Mouse (Mus musculus): ENCODE data around the gene Gna12.

The Gna12 gene

DNA sequence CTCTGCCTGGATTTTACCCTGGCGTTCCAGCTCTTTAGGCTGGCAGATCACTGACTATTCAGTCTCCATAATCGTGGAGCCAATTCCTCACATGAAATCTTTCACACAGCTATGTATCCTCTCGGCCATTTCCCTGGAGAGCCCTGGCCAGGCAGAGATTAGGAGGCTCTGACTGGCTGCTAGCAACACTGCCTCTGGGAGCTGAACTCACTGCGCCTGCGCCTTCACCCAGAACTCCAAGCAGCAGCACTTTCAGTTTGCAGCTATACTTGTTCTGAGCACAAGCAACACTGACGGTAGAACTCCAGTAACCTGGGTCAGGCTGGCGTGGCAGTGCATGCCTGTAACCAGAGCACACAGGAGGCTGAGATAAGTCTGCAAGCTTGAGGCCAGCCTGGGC is 32.1 kb downstream of the Gna12 start:
- DNase-seq (ENCODE audit: low spot score in 2 of 2): no peak

- no peak for DNase-seq (ENCODE audit: low spot score in 2 of 2)
Measured at GRCm38 (mm10) chr5:140796051-140796450, 34.2 kb downstream of the Gna12 start.

- no peak for DNase-seq (ENCODE audit: low spot score in 2 of 2)
Measured at GRCm38 (mm10) chr5:140795176-140795575, 35.1 kb downstream of the Gna12 start.

DNA sequence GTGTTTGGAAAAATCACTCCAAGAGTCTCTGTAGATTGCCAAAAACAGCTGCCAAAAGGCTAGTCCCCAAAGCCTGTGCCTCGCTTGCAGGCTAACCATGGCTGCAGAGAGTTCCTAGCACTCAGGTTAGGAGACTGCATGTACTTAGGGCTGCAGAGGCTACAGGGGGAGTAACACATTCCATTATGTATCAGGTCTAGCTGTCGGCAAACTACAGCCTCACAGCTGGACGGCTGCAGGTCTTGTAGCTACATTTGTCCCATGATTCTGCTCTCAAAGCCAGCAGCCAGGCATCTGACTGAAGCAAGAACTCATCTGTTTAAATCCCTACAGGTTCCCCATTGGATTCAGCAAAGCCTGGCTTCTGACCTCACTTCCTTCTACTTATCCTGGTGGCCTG is 35.5 kb downstream of the Gna12 start:
- DNase-seq (ENCODE audit: low spot score in 2 of 2): no peak

DNA sequence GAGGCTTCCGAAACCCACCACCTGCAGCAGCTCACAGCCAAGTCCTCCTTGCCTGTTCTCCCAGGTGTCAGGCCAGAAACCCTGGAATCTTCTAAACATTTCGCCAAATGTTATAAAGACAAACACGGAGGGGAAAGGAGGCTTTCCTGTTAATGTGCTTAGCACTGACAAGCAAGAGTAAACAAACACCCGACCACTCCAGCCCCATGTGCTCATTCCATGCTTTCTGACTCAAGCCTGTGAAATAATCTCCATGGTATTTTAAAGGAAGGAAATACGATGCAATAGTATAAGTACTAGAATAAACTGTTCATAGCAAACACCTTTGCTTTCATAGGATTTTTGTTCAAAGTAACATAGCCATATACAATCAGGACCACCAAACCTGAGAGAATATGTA is 38.0 kb downstream of the Gna12 start:
- DNase-seq (ENCODE audit: low spot score in 2 of 2): no peak

- peak; percentile 47 to 71 for DNase-seq (ENCODE audit: low spot score in 2 of 2)
Measured at GRCm38 (mm10) chr5:140790937-140791877, 39.0 kb downstream of the Gna12 start.

DNA sequence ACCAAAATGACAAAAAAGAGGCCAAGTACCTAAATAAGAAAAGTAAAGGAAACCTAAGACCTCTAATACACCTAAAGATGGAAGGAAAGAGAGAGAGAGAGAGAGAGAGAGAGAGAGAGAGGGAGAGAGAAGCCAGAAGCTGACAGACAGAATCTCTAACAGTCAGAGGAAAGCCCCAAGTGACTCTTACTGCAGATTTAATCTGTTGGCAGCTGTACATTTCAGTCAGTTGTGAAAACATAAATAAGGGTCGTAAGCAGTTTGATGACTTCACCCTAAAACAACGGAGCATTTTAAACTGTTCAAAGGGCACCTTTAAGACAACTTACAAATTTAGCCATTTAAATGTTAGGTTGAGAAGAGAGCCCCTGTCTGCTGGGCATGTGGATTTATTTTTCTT is 39.8 kb downstream of the Gna12 start:
- DNase-seq (ENCODE audit: low spot score in 2 of 2): no peak

DNA sequence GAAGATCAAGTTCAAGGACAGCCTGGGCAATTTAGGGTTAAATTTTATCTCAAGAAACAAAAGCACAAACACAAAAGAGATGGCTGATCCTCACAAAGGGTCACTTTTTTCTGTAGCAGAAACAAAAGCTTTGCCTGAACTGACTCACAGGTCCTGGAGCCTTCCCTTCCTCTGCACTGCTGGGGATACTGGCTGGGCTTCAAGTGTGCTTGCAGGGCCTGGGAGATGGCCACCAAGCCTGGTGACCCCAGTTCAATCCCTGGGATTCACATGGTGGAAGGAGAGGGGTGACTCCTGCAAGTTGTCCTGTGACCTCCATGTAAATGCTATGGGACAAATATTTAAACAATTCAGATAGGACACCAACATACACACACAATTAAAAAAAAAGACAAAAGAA is 40.7 kb downstream of the Gna12 start:
- DNase-seq (ENCODE audit: low spot score in 2 of 2): no peak

- no peak for DNase-seq (ENCODE audit: low spot score in 2 of 2)
Measured at GRCm38 (mm10) chr5:140785240-140785872, 44.9 kb downstream of the Gna12 start.

DNA sequence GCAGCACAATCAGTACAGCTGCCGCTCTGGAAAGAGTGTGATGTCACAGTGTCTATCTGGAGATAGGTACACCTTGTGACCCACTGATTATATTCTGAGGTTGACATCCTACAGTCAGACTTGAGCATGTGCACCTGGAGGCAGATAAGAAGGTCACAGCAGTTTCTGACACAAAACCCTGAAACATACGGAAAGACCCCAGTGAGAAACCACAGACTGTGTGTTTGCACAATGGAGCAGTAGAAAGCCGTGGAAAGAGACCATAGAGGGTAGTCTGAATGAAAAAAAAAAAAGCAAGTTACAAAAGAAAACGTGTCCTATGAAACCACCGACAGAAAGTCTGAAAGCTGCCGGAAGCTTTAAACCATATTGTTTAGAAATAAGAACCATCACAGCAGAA is 45.9 kb downstream of the Gna12 start:
- no peak for DNase-seq (ENCODE audit: low spot score in 2 of 2)

GRCm38 (mm10) chr5:140783577-140783976 is 46.7 kb downstream of the Gna12 start:
- DNase-seq (ENCODE audit: low spot score in 2 of 2): no peak

DNA sequence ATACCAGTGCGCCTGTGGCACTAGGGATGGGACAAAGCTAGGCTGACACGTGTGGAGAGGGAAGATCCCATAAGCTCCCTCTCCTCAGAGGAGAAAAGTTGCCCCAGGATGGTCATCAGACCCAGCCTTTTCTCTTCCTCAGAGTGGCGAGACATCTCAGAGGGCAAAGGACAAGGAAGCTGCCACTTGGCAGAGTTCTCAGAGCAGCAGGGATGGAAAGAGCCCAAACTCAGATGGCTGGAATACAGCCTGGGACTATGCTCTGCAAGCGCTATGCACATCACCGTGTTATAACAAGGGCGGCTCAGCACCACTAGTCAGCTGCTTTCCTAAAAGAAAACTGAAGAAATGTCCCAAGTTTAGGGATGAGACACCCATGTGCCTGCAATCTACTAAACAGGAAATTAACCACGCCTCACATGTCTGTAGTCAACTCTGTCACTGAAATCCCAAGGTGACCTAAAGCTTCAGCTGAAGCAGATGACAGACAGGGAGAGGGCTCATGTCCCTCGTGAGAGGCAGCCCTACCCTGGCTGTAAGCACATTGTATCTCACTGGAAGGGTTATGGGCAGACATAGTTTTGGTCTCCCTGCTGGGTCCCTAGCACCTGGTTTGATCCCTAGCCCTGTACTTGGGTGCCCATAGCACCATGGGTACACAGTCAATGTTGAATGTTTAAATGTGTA is 48.2 kb downstream of the Gna12 start:
- no peak for DNase-seq (ENCODE audit: low spot score in 2 of 2)

DNA sequence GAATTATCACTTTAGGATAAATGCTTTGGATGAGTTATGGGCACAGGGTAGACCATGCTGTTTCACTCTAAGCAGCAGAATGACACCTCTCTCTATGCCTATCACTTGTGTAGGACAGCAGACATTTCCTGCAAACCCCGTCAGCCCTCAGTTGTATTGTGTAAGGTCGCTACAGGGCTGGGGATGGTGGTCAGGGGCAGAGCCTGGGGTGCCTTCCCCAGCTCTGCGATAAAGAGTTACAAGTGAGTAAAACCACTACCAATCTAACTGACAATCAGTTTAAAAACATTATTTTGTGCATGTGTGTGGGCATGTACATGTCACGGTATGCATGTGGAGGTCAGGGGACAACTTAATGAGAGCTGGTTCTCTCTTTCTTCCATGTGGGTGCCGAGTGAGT is 49.1 kb downstream of the Gna12 start:
- no peak for DNase-seq (ENCODE audit: low spot score in 2 of 2)

DNA sequence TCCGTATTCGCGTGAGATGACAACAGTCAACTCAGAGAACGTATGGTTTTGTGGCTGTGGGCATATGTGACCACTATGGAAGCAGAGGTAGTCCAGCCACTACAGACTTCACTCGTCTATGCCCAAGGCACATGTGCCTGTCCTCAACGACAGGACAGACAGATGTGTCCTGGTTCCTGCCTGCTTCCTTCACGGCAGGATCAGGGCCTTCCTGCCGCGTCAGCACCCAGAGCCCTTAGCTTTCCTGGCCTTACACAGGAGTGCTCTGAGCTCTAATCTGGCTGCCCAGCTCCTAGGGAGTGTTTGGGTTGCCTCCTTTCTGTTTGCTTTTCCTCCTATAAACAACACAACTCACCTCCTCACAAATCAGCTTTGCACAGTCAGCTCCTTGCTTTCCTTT is 53.3 kb downstream of the Gna12 start:
- DNase-seq (ENCODE audit: low spot score in 2 of 2): no peak

DNA sequence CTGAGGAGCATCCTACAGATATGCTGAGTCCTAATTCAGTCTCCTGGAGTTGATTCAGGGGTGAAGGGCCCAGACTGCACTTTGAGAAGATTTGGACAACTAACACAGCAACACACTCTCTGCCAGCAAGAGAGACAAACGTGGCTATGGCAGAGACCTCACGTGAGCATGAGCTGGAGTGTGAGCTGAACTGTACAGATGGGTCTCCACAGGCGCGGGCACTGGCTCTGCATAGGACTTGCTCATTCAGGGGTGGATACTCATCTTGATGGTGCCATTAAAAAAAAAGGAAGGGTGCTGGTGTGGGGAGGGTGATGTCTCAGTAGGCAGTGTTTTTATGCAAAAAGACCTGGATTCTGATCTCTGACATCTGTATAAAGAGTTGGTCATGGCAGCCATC is 55.1 kb downstream of the Gna12 start:
- no peak for DNase-seq (ENCODE audit: low spot score in 2 of 2)

- DNase-seq (ENCODE audit: low spot score in 2 of 2): no peak
Measured at GRCm38 (mm10) chr5:140772158-140772557, 58.1 kb downstream of the Gna12 start.

- DNase-seq (ENCODE audit: low spot score in 2 of 2): no peak
Measured at GRCm38 (mm10) chr5:140771612-140772011, 58.6 kb downstream of the Gna12 start.

DNA sequence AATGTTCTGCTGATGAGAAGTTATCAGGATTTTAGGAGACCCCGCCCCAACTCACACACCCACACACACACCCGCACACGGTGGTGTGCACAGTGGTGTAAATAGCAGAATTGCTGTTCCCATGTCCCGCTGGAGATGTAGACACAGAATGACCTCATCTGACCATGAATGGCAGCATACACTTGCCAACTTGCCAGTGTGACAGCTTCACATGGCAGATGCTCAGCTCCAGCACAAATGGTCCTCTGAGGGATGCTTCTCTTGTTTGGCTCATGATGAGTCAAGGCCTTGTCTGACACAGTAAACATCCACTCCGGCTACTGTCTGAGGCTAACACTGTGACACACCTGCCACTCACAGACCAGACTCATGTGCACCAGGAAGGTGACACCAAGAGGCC is 61.9 kb downstream of the Gna12 start:
- DNase-seq (ENCODE audit: low spot score in 2 of 2): peak in 1 of 2 experiments; percentile 54

- peak in 1 of 2 experiments; percentile 72 for DNase-seq (ENCODE audit: low spot score in 2 of 2)
Measured at GRCm38 (mm10) chr5:140767704-140768141, 62.5 kb downstream of the Gna12 start.

DNA sequence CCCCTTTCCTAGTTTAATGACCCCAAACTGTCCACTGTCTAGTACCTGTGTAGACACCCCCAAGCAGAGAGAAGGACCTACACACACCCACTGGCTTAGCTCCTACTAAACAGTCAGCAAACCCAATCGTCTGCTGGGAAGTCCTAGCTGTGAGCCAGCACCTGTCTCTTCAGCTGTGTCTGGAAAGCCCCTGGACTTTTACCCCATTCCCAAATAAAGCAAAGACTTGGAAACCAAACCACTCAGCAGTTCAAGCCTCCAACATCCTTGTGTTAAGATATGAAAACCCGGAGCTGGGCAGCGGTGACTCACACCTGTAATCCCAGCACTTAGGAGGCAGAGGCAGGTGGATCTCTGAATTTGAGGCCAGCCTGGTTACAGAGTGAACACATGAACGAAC is 63.7 kb downstream of the Gna12 start:
- no peak for DNase-seq (ENCODE audit: low spot score in 2 of 2)

DNA sequence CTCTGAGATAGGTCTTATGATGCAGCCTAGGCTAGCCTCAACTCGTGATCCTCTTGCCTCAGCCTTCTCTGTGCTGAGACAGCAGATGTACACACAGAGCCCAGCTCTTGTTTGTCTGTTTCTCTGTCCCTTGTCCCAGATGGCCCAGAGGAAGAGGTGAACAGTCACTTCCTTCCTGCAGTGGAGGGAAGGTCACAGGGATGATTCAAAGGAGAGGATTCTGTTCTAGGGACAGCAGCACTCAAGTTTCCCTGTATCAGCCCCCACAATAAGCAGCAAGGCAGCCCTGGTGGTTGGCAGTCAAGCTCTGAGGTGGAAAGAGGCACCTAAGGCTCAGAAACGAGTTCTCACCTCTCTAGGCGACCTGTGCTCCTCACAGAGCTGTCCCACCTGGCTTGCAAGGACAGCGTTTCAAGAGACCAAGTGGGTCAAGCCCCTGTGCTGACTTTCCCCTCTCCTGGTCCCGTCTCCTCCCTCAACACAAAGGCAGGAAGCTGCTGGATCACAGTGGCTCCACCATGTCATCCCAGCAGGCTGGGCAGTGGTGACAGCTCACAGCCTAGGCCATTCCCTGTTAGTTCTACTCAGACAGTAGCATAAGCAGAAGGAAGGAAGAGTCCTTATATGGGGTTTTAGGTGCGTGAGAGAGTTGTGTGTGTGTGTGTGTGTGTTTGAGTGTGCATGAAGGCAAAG is 65.2 kb downstream of the Gna12 start:
- no peak for DNase-seq (ENCODE audit: low spot score in 2 of 2)

- DNase-seq (ENCODE audit: low spot score in 2 of 2): no peak
Measured at GRCm38 (mm10) chr5:140762540-140762939, 67.7 kb downstream of the Gna12 start.

All from cerebellum, postnatal 4 days (tissue).